Mouse (Mus musculus) mouse embryonic stem cell (cell line): Measurements from ENCODE around the gene RPS10-NUDT3.

Experiments
- in situ Hi-C, 2 experiments: fragments of 300-500 bp; cut with MboI; formaldehyde crosslinking; loops; 1 replicate in 1 of 2; 3 replicates in 1 of 2; pipeline ENCODE4 v1.14.3; 2019 to 2020; ENCODE audit warnings: low sequenced_read_pairs in 2 of 2, low pct_unique_long_range_greater_than_20kb in 1 of 2, mixed read lengths in 1 of 2; ENCODE audit not compliant: unreplicated experiment in 1 of 2

Gene RPS10-NUDT3

DNA sequence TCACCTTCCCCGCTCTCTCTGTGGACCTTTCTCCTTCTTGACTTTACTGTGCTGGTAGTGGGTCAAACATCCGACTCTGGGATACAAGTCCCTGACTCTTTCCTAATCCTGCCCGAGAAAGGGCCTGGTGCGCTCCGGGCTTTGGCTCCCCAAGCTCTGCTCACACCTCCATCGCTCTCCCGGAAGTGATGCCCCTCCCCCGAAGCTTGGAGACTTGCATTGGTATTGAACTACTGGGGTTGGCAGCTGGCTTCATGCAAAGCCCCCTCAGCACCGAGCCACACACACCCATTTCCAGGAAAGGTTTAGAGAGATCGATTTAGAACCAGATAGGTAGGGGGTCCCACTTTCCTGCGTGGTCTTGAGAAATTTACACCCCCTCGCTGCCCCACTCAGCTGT is 89.0 kb downstream of the RPS10-NUDT3 start:
- in situ Hi-C loops: loop anchor here in 1 of 2 experiments (10.0 kb wide), 1 partner anchor 99 kb away; no protein-coding TSS in a partner anchor

DNA sequence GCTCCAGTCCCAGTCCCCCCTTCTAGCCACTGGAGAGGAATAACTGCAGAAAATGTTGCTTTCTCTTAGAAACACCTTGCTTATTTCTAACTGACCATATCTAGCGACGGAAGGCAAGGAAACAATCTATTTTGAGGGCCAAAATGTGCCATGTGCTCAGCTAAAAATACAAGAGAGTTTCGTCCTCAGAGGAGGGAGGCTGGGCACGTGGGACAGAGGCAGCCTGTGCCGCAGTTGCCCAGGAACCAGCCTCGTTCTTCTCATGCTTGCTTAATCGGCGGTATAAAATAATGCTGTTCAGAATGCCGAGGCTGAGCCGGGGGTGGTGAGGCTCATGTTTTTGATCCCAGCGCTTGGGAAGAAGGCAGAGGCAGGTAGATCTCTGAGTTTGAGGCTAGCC is 90.5 kb downstream of the RPS10-NUDT3 start:
- in situ Hi-C loops: loop anchor here in 1 of 2 experiments (10.0 kb wide), 1 partner anchor 100 kb away; no protein-coding TSS in a partner anchor

DNA sequence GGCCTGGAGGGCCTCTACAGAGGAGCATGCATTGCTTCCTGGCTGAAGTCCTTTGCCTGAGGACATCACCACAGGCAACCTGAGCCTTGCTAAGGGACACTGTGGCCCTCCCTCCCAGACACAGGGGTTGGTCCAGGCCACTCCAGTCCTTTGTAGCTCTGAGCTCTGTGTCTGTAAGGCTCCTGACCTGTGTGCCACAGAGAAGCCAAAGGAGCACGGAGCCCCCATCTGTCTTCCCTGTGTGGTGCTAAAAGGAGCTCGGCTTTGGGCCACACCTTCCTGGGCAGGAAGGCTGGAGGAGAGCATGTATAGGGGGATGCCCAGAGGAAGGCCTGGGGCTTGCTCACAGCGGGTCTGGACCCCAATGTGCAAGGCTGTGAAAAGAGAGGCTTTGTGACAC is 93.0 kb downstream of the RPS10-NUDT3 start:
- in situ Hi-C loops: loop anchor here in 1 of 2 experiments (10.0 kb wide), 1 partner anchor 103 kb away; no protein-coding TSS in a partner anchor

DNA sequence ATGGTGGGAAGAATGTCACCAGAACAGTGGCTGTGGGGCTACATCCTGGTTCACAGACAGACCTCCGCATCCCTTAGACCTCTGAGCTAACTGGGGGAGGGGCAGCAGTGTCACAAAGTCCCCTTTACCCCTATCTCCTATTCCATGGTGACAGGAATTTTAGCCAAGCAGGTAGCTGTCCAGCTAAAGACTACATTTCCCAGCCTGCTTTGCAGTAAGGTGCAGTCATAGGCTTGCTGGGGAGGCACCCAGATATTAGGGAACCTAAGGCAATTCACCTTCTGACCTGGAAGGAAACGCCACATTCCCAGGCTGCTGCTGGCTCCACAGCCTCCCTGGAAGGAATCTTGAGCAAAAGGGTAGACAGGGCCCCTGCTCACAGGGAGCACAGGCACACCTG is 93.8 kb downstream of the RPS10-NUDT3 start:
- in situ Hi-C loops: loop anchor here in 1 of 2 experiments (10.0 kb wide), 1 partner anchor 104 kb away; no protein-coding TSS in a partner anchor

DNA sequence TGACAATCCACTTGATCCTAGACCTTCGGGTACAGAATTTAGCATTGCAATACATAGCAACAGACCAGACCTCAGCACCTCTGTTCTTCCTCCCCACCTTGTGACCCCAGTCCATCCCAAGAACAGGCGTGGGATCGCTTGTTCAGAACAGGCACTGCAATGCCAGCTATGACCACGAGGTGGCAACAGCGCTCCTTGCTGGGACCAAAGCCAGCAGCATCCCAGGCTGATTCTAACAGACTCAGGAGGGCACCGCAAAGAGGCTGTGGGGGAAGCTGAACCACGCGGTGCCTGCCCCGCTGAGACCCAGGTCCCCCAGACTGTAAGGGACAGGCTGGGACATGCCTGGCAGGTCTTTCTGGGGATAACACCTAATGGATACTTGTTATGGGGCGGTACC is 100.3 kb downstream of the RPS10-NUDT3 start:
- in situ Hi-C loops: no loop called here

DNA sequence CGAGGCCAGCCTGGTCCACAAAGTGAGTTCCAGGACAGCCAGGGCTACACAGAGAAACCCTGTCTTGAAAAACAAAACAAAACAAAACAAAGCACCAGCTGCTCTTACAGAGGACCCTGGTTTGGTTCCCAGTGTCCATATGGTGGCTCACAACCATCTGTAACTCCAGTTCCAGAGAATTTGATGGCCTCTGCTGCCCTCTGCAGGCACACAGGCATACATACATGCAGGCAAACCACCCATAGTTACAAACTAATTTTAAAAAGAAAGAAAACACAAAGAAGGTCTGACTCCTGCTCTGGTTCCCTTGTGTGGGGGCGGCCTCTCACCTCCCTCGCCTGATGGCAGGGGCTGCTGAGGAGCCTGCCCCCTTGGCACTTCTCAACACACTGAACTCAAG is 101.7 kb downstream of the RPS10-NUDT3 start:
- in situ Hi-C loops: no loop called here

DNA sequence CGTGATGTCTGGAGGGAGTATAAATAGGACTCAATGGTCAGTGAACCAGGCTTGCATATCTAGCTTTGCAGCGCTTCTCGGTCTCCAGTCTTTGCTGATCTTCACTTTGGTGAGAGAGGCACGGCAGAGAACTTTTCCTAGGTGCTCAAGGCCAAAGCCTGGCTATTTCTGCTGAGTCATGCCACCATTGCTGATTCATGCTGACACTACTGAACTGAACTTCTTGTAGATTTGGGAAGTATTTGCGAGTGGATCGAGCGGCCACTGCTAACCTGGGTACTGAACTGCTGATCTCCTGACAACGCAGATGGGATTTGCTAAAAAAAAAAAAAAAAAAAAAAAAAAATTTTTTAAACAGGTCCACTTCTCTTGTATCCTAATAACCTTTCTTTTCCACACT is 102.9 kb downstream of the RPS10-NUDT3 start:
- in situ Hi-C loops: no loop called here
